Mouse (Mus musculus) forebrain, embryonic 11.5 days (tissue): ENCODE results near the gene Cnst. TPM values are rescaled to one million over a fixed set of nuclear protein-coding genes. Genes with fewer than 3 reads are reported as not detected.

Experiments
- ATAC-seq: fragments of 200-750 bp; cut with Nextera tagmentation; replicated peaks from 2 replicates; pipeline ENCODE4 v1.8.0; 2017; ENCODE audit warnings: moderate TSS enrichment; ENCODE audit not compliant: low FRiP score
- DNase-seq: peaks from one replicate; pipeline ENCODE4 v3.0.0-alpha.2; 2017; ENCODE audit warnings: low spot score
- H3K27ac ChIP-seq: fragments of 300-500 bp; sonication (generic); 2 replicates; pipeline ENCODE4 v1.5.1; 2014; ENCODE audit warnings: low read depth, low read length
- H3K27me3 ChIP-seq: fragments of 300-500 bp; sonication (generic); 2 replicates; pipeline ENCODE4 v1.6.1; 2014; ENCODE audit warnings: mild to moderate bottlenecking, low read length, mixed read lengths; ENCODE audit not compliant: control insufficient read depth, insufficient read depth
- H3K36me3 ChIP-seq: fragments of 300-500 bp; sonication (generic); 2 replicates; pipeline ENCODE4 v1.6.1; 2014; ENCODE audit warnings: mild to moderate bottlenecking, low read length, moderate library complexity, mixed read lengths; ENCODE audit not compliant: control insufficient read depth, insufficient read depth
- H3K4me1 ChIP-seq: fragments of 300-500 bp; sonication (generic); replicated peaks from 2 replicates; pipeline ENCODE4 v1.6.1; 2014; ENCODE audit warnings: low read length, mixed read lengths; ENCODE audit not compliant: control insufficient read depth, insufficient read depth
- H3K4me2 ChIP-seq: fragments of 300-500 bp; sonication (generic); 2 replicates; pipeline ENCODE4 v1.6.1; 2014; ENCODE audit warnings: low read depth, mild to moderate bottlenecking, low read length, moderate library complexity, mixed read lengths; ENCODE audit not compliant: severe bottlenecking
- H3K4me3 ChIP-seq: fragments of 300-500 bp; sonication (generic); 2 replicates; pipeline ENCODE4 v1.5.1; 2014; ENCODE audit warnings: low read depth, low read length
- H3K9ac ChIP-seq: fragments of 300-500 bp; sonication (generic); 2 replicates; pipeline ENCODE4 v1.6.1; 2014; ENCODE audit warnings: low read length
- H3K9me3 ChIP-seq: fragments of 300-500 bp; sonication (generic); 2 replicates; pipeline ENCODE4 v1.6.1; 2016; ENCODE audit warnings: low read length, mixed read lengths; ENCODE audit not compliant: control insufficient read depth
- WGBS: fragments of 180-500 bp; shearing (Covaris S2); extraction: QIAGEN DNeasy Blood & Tissue Kit; methylation state at CpG from one replicate; pipeline ENCODE4 v1.1.7; 2014; 5-methylcytosine and 5-hydroxymethylcytosine counted together
- polyA plus RNA-seq: library from polyadenylated mRNA; unstranded; fragments of >200 nt; fragmentation: Nextera tagmentation; extraction: Ambion mirVana; gene quantifications from 2 replicates; pipeline ENCODE4 v1.2.1, GENCODE M21; 2014

The Cnst gene
- polyA plus RNA-seq, 1 experiment from 2014 or later = 23.6 TPM

DNA sequence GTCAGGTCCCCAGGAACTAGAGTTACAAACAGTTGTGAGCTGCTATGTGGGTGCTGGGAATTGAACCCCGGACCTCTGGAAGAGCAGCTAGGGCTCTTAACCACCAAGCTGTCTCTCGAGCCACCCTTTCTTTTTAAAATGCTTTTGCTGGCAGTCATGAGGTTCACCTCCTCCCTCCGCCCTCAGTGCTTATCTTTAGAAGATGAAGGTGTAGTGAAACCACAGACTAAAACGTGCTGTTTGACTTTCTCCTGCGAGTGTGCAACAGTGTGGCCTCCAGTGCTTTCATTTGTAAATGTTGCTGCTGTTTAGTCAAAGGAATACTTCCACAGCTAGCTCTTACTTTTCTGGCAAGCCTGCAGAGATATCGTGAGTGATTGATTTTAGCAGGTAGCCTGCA, 32.5 kb downstream of the Cnst start:
- Histone ChIP-seq H3K27me3 (no peaks in the 10 kb centered on the region), H3K36me3 (0 out of 2 replicates have a peak, but pooled peaks cover 2% of the 10 kb centered on the region), H3K4me2 (no peak overlapping the region), H3K4me1 (no peaks in the 10 kb centered on the region), H3K4me3 (no peak overlapping the region), H3K9me3 (no peaks in the 10 kb centered on the region), H3K9ac (no peak overlapping the region), H3K27ac (no peak overlapping the region)
- WGBS = 79% methylated on average over 6 of the region's 6 CpGs
- ATAC-seq (no peak), DNase-seq (no peak)

DNA sequence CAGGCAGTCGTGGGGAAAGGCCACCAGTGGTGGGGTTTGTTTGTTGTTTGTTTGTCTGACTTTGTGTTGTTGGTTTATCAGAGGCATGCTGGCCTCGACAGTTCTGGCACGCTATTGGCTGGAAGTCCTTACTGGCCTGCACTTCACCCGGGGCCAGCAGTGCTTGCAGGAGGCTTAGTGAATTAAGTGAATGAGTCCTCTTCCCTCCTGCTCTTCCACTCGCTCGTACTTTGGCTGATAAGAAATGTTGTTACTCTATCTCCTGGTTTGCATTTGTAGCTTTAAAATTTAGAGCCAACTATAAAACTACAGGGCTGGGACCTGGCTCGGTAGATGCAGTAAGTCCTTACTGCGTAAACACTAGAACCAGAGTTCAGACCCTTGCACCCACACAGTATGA, 34.0 kb downstream of the Cnst start:
- H3K4me3 ChIP-seq = no peak overlapping the region
- H3K27ac ChIP-seq = no peak overlapping the region
- DNase-seq (no peak), ATAC-seq (no peak)
- 0 out of 2 replicates have a peak, but pooled peaks cover 2% of the 10 kb centered on the region for H3K36me3 ChIP-seq
- no peaks in the 10 kb centered on the region for H3K27me3 ChIP-seq
- no peak overlapping the region for H3K9ac ChIP-seq
- 89% methylated on average over 8 of the region's 8 CpGs for WGBS
- H3K9me3 ChIP-seq = no peaks in the 10 kb centered on the region
- no peaks in the 10 kb centered on the region for H3K4me1 ChIP-seq
- H3K4me2 ChIP-seq = no peak overlapping the region

DNA sequence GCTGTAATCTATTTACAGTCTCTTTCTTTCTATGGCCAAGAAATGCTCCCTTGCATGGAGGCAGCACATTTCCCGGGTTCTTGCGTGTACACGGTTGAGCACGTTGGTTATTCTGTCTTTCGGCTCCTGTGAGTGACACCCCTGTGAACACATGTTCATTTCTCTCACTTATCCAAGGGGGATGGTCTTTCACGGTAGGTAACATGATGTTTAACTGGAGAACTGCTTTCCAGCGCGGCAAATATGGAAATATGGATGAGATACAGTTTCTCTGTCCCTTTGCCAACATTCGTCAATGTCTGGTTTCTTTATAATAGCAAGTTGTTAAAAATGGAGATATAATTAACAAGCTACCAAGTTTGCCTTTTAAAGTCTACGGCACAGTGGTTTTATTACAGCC, 35.3 kb downstream of the Cnst start:
- Histone ChIP-seq H3K4me2 (no peak overlapping the region), H3K4me3 (no peak overlapping the region), H3K9ac (no peak overlapping the region), H3K27ac (no peak overlapping the region), H3K36me3 (0 out of 2 replicates have a peak, but pooled peaks cover 2% of the 10 kb centered on the region), H3K4me1 (no peaks in the 10 kb centered on the region), H3K9me3 (no peaks in the 10 kb centered on the region), H3K27me3 (no peaks in the 10 kb centered on the region)
- DNase-seq (no peak), ATAC-seq (no peak)
- WGBS = 93% methylated on average over 10 of the region's 10 CpGs

DNA sequence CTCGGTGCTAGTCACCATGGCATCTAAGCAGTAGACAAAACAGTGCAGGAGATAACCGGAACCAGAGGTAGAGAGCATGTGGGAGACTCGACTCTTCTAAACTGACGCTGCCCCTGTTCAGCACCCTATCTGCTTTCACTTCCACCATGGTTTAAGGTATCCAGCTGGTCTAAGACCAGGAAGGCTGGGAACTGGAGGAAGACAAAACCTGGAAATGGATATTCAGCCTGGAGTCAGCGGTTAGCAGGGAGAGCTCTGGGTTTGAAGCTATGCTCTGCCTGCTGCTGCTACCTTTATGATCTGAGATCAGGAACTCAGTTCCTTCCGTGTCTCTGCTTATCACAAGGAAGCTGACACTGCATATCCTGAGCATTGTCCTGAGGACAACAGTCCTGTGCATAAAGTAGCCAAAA, 35.9 kb downstream of the Cnst start:
- no peak overlapping the region for H3K4me2 ChIP-seq
- H3K4me1 ChIP-seq = 0 out of 2 replicates have a peak, but pooled peaks cover 2% of the 10 kb centered on the region
- H3K9ac ChIP-seq = no peak overlapping the region
- no peak overlapping the region for H3K27ac ChIP-seq
- no peaks in the 10 kb centered on the region for H3K9me3 ChIP-seq
- H3K36me3 ChIP-seq = 0 out of 2 replicates have a peak, but pooled peaks cover 2% of the 10 kb centered on the region
- H3K4me3 ChIP-seq = no peak overlapping the region
- H3K27me3 ChIP-seq = no peaks in the 10 kb centered on the region
- DNase-seq = no peak
- 77% methylated on average over 6 of the region's 6 CpGs for WGBS
- no peak for ATAC-seq

DNA sequence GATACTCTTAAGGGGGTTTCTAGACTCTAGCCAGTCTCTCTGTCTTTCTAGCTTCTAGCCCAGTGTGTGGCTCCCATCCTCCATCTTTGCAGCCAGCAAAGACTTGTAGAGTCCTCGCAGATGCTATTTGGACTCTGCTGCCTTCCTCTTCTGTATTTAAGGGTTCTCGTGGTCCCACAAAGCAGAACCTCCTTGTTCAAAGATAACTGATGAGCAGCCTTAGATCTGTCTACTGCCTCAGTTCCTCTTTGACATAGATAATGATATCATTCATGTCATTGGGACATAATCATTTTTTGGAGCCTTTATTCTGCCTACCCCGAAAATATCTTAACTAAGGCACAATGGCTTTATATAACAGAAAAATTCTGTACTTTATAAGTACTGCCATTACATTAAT, 36.9 kb downstream of the Cnst start:
- H3K36me3 ChIP-seq = 0 out of 2 replicates have a peak, but pooled peaks cover 2% of the 10 kb centered on the region
- ATAC-seq (no peak), DNase-seq (no peak)
- no peak overlapping the region for H3K4me3 ChIP-seq
- 98% methylated on average over 3 of the region's 3 CpGs for WGBS
- no peaks in the 10 kb centered on the region for H3K27me3 ChIP-seq
- H3K27ac ChIP-seq = no peak overlapping the region
- 0 out of 2 replicates have a peak, but pooled peaks cover 2% of the 10 kb centered on the region for H3K4me1 ChIP-seq
- H3K9ac ChIP-seq = no peak overlapping the region
- H3K9me3 ChIP-seq = no peaks in the 10 kb centered on the region
- no peak overlapping the region for H3K4me2 ChIP-seq

DNA sequence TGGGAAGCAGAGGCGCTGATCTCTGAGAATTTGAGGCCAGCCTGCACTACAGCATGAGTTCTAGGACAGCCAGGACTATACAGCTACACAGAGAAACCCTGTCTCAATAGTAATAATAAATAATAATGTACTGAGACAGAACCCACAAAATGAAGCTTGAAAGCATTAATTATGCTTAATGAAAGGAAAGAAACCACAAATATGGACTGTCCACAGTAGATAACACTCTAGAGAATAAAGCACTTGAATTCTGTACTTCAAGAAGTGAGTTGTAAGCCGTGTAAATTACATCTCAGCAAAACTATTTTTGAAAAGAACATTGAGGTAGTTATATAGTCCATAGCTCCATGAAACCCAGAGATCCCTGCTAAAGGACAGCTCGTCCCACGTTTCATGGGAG, 38.0 kb downstream of the Cnst start:
- no peaks in the 10 kb centered on the region for H3K9me3 ChIP-seq
- no peak overlapping the region for H3K9ac ChIP-seq
- no peak overlapping the region for H3K27ac ChIP-seq
- H3K4me1 ChIP-seq = 0 out of 2 replicates have a peak, but pooled peaks cover 2% of the 10 kb centered on the region
- H3K27me3 ChIP-seq = no peaks in the 10 kb centered on the region
- 0 out of 2 replicates have a peak, but pooled peaks cover 2% of the 10 kb centered on the region for H3K36me3 ChIP-seq
- no peak overlapping the region for H3K4me2 ChIP-seq
- no peak for ATAC-seq
- WGBS = 92% methylated on average over 4 of the region's 4 CpGs
- no peak for DNase-seq
- H3K4me3 ChIP-seq = no peak overlapping the region

DNA sequence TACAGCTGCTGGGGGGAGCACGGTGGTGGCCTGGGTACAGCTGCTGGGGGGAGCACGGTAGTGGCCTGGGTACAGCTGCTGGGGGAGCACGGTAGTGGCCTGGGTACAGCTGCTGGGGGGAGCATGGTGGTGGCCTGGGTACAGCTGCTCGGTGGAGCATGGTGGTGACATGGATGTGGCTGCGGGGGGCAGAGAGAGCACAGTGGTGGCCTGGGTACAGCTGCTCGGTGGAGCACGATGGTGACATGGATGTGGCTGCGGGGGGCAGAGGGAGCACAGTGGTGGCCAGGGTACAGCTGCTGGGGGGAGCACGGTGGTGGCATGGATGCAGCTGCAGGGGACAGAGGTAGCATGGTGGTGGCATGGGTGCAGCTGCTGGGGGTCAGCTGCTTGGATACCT, 39.5 kb downstream of the Cnst start:
- WGBS = 82% methylated on average over 9 of the region's 9 CpGs
- no peak overlapping the region for H3K27ac ChIP-seq
- ATAC-seq = no peak
- no peak overlapping the region for H3K4me2 ChIP-seq
- H3K9ac ChIP-seq = no peak overlapping the region
- 0 out of 2 replicates have a peak, but pooled peaks cover 2% of the 10 kb centered on the region for H3K4me1 ChIP-seq
- H3K36me3 ChIP-seq = no peaks in the 10 kb centered on the region
- H3K27me3 ChIP-seq = no peaks in the 10 kb centered on the region
- H3K4me3 ChIP-seq = no peak overlapping the region
- no peak for DNase-seq
- no peaks in the 10 kb centered on the region for H3K9me3 ChIP-seq

DNA sequence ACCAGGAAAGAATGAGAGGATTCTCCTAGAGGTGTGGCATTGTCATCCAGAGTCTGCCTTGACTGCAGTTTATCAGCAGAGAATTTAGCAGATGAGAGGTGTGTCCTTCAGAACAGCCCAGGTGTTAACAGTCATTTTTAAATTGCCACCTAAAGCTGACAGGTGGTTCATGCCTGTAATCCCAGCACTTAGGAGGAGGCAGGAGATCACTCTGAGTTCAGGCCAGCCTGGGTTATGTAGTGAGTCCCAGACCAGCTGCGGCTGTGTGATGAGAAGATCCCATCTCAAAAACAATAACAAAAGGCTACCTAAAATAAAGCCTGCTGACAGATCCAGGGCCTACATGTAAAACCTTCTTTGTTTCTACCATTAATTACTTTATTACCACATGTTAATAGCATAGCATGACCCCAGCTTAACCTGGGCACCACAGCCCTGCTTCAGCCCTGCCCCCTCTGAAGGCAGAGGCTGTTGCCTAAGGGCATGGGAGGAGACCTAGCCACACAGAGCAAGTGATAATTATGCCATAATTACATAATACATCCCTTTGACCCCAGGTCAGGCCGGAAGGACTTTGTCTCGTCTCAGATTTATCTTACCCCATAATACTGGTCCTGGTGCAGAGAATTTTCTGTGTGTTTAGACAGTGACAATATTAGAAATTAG, 40.4 kb downstream of the Cnst start:
- Histone ChIP-seq H3K27me3 (no peaks in the 10 kb centered on the region), H3K36me3 (no peaks in the 10 kb centered on the region), H3K9me3 (no peaks in the 10 kb centered on the region), H3K4me3 (no peak overlapping the region), H3K4me1 (0 out of 2 replicates have a peak, but pooled peaks cover 2% of the 10 kb centered on the region), H3K4me2 (no peak overlapping the region), H3K27ac (no peak overlapping the region), H3K9ac (no peak overlapping the region)
- ATAC-seq (no peak), DNase-seq (no peak)
- WGBS = 56% methylated on average over 3 of the region's 3 CpGs

DNA sequence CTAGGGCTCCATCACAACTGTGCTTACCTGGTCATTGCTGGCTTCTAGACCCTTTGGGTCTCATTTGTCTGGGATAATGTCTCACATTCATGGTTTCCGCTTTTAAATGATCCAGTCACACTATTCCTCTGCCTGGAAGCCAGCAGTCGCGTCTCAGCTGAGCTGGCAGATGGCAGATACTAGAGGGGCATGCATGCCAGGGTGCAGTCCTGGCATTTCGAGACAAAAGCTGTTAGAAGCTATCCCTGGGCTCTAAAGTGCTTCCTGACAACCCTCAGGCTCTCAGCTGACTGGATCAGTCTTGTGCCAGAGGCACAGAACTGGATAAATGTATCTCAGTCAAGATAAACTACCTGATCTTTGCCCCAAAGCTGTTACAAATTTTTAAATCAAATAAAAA, 42.1 kb downstream of the Cnst start:
- Histone ChIP-seq H3K9me3 (no peaks in the 10 kb centered on the region), H3K27me3 (no peaks in the 10 kb centered on the region), H3K27ac (no peak overlapping the region), H3K36me3 (no peaks in the 10 kb centered on the region; the same call in 1 of the 2 replicates), H3K4me2 (no peak overlapping the region), H3K4me1 (0 out of 2 replicates have a peak, but pooled peaks cover 2% of the 10 kb centered on the region), H3K4me3 (no peak overlapping the region), H3K9ac (no peak overlapping the region)
- 90% methylated on average over 4 of the region's 4 CpGs for WGBS
- no peak for ATAC-seq
- DNase-seq = no peak
